Mouse (Mus musculus) left cerebral cortex, adult 18-20 months (tissue): ENCODE results near the gene Dpp10. TPM values are rescaled to one million over a fixed set of nuclear protein-coding genes. Genes with fewer than 3 reads are reported as not detected.

ENCODE experiments used
- DNase-seq, 2 experiments: peaks; one replicate each; pipeline ENCODE4 v3.0.0; 2021 to 2022; ENCODE audit warnings: low spot score in 2 of 2, mixed read lengths in 1 of 2
- long read RNA-seq, 2 experiments: library from polyadenylated mRNA; stranded (forward); transcript quantifications; one replicate each; pipeline ENCODE4 v2.0.0; 2021
- total RNA-seq, 2 experiments: library from RNA; stranded (reverse); gene quantifications; 2 replicates each; pipeline ENCODE4 v1.2.3; 2021

Gene Dpp10
- total RNA-seq = 100 to 1,000 TPM; 150 to 155 TPM
- long read RNA-seq, experiment 1, full-length matches to known transcripts = 59 of 107 reads
- long read RNA-seq, experiment 1, partial matches to known transcripts = 32 of 107 reads
- long read RNA-seq, experiment 1, other reads (novel, unspliced or antisense) = 16 of 107 reads
- long read RNA-seq, experiment 2, full-length matches to known transcripts = 39 of 74 reads
- long read RNA-seq, experiment 2, partial matches to known transcripts = 22 of 74 reads
- long read RNA-seq, experiment 2, other reads (novel, unspliced or antisense) = 13 of 74 reads

- peak; percentile 42 to 59 for DNase-seq
These were observed at the start of gene Dpp10 for GRCm38 (mm10) chr1:124044925-124045640. Gene Dpp10, minus strand, starts transcription at chr1:124045559.

DNA sequence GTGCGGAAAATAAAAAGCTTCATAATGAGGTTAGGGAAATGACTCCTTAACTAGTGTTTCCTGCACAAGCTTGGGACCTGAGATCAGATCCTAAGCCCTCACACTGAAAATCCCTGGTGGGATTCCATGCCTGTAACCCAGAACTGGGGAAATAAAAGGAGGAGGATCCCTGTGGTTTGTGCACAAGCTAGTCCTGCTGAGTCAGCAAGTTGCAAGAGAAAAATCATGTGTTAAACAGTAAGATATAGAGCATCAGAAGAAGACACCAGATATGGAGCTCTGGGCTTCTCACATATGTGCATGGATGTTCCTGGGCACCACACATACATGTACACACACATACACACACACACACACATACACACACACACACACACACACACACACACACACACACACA lies 3.2 kb upstream of the Dpp10 start:
- DNase-seq = no peak

DNA sequence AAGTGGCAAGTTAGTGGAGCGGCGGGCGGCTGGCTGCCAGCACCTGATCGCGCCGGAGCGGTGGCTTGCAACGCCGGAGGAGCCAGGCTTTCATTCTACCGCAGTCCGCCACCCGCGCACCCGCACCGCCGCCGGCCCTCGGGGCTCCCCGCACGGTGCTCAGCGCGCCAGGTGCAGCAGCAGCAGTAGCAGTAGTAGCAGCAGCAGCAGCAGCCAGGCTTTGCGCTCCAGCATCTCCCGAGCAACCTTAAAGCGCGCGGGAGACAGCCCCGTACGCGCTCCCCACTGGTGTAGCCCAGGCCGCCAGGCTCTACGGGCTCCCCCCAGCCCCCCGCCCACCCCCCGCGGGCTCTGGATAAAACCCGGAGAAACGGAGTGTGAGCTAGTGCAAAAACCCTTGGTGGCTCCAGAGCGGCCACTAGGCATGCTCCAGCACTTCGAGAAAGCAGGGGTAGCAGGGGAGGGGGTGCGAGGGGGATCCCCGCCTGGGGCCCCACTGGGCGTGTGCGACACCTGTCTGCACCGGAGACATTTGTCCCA lies 472 bp upstream of the Dpp10 start:
- DNase-seq = peak; percentile 54 to 77

DNA sequence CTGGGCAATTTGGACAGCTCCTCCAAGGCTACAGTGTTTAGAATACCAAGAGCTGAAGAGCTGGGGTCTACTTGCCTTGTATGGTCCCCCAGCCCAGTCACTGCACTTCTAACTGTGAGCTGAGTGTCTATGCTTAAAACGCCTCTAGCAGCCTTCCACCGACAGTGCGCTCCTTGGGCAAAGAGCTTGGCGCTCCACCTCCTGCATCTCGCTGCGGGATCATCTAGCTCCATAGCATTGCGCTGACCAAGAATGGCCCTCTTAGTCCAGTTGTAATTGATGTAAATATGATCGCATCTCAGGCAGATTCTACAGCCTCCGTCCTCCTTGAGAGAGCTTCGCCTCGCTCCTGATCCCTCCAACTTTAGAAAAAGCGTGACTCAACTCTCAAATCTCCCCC lies 1.2 kb downstream of the Dpp10 start:
- DNase-seq = peak; percentile 20 to 44

DNA sequence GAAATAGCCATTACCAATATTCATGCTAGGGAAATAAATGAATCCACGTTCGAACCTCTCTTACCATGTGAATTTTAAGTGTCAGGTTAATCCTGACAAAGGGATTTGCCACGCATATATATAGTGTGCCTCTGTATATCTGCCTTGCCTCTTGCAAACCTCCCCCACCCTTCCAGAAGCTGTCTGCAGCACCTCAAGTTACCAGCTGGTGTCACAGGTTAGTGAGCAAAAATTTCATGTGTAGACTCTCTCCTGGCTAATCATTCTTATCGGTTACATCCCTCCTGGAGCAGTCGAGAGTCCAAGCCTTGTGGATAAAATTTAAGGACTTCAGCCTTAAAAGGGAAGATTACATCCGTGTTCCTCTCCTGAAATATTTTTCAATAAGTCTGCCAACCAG lies 1.9 kb downstream of the Dpp10 start:
- no peak for DNase-seq

DNA sequence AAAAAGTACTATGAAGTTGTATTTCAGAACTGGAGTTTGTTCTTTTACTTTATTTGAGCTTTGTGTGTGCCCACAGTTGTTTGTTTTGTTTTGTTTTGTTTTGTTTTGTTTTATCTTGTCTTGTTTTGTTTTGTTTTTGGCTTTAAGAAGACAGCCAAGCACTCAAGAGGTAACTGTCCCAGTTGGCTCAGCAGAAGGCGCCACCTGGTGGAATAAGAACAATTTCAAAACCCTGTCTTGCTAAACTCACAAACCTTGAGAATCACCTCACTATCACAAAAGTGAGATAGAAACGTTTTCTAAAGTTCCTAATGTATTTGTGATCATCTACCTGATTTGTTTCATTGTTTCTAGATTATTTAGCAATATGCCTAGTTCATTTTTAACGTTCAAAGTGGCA lies 3.8 kb downstream of the Dpp10 start:
- peak; percentile 42 to 48 for DNase-seq

GRCm38 (mm10) chr1:124035306-124035990 lies 9.9 kb downstream of the Dpp10 start:
- no peak for DNase-seq

DNA sequence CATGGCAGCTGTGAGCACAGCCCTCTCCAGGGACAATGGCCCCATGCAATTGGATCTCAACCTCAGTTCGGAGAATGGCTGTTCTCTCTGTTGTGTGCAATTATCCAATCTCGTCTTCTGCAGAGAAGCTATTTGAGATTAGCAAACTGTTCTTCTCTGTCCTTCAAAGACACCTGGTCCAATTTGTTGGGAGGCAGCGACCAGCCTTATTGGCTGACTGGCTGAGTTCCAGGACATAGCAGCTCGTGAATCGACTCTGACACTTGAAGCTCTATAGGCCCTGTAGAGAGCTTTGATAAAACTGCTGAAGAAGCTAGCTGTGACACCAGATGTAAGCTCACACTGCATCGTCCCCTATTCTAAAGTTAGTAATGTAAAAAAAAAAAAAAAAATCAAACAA lies 12.7 kb downstream of the Dpp10 start:
- no peak for DNase-seq

- DNase-seq = no peak
These were observed 13.4 kb downstream of the Dpp10 start for GRCm38 (mm10) chr1:124031968-124032367.

GRCm38 (mm10) chr1:124002797-124003196 lies 42.6 kb downstream of the Dpp10 start:
- DNase-seq = no peak

GRCm38 (mm10) chr1:123995780-123996179 lies 49.6 kb downstream of the Dpp10 start:
- no peak for DNase-seq

- no peak for DNase-seq
These were observed 59.9 kb downstream of the Dpp10 start for GRCm38 (mm10) chr1:123985324-123986024.

- DNase-seq = no peak
These were observed 66.8 kb downstream of the Dpp10 start for GRCm38 (mm10) chr1:123978597-123978996.

- DNase-seq = peak; percentile 21 to 42
These were observed 70.7 kb downstream of the Dpp10 start for GRCm38 (mm10) chr1:123974621-123975020.

DNA sequence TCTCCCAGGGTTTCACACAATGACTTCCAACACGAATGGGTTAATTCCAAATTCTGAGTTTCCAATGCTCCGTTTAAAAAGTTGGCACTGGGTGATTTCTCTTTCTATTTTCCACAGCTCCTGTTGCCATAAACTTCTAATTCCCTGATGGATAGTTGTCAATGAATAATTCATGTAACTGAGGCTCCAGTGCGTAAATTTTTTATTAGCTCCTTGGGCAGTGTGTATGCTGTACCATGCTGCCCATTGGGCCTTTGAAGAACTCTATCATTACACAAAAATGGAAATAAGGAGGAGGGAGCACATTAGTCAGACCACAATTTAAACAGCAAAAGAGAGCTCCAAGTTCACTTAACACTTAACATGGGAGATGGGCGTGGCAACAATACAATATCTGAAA lies 99.2 kb downstream of the Dpp10 start:
- no peak for DNase-seq

- DNase-seq = no peak
These were observed 104.5 kb downstream of the Dpp10 start for GRCm38 (mm10) chr1:123940826-123941225.

- DNase-seq = no peak
These were observed 111.3 kb downstream of the Dpp10 start for GRCm38 (mm10) chr1:123933812-123934727.

DNA sequence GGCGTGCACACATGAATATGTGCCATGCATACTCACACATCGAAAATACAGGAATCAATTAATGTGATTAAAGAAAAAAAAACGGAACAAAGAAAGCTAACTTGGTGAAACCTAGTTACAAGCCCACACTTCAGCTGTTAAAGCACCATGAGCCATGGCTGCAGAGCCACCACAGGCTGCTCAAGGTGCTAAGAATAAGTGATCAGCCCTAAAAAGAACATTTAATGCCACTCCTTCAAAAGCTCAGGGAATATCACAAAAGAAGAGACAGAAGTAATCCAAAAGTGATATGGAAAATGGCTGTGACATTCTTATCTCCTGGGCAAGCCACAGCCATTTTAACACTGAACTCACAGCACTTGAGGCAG lies 117.4 kb downstream of the Dpp10 start:
- DNase-seq = no peak

- no peak for DNase-seq
These were observed 117.9 kb downstream of the Dpp10 start for GRCm38 (mm10) chr1:123927278-123928002.

- DNase-seq = no peak
These were observed 120.5 kb downstream of the Dpp10 start for GRCm38 (mm10) chr1:123924905-123925304.
